29 mouse cellular contexts compared by ENCODE assay signal in the genomic region with DNA sequence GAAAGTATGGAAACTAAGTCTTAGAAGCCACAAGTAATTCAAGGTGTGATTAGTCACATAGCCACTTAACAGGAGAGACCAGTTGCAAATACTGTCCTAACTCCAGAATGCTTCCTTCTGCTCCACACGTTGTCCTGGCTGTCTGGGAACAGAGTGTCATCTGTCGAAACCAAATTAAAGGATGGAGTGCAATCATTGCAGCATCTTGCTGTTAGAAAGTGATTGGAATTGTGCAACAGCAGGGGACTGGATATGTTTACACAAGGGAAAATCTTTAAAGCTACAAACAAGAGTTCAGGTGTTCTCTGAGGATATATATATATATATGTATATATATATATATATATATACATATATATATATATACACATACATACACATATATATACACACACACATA.
"Had no signal": no experiment of that assay in that cellular context is flagged by ENCODE, and none has a peak within 500 bp of the region (broad histone marks: within the 10 kb centered on the region; RNA-seq: fewer than 3 reads in every experiment).

No protein-coding gene starts in this region.

- H3K4me3 ChIP-seq: left cerebral cortex, adult 2 months; limb, embryonic 10.5 days; limb, embryonic 12.5 days; limb, embryonic 13.5 days; limb, embryonic 15.5 days; liver, embryonic 12.5 days; liver, embryonic 13.5 days; liver, embryonic 15.5 days; lung, embryonic 15.5 days; megakaryocyte, embryonic 14.5 days; midbrain, embryonic 10.5 days; midbrain, embryonic 12.5 days; midbrain, embryonic 15.5 days; myocyte; neural tube, embryonic 12.5 days; neural tube, embryonic 13.5 days had no signal

- ATAC-seq: liver, embryonic 12.5 days; lung, postnatal 0 days; midbrain, embryonic 15.5 days; midbrain, embryonic 16.5 days had no signal

- H3K4me1 ChIP-seq: limb, embryonic 10.5 days; limb, embryonic 12.5 days; limb, embryonic 13.5 days; limb, embryonic 15.5 days; liver, embryonic 13.5 days; liver, embryonic 15.5 days; lung, embryonic 15.5 days; midbrain, embryonic 10.5 days; midbrain, embryonic 12.5 days; midbrain, embryonic 15.5 days; neural tube, embryonic 12.5 days; neural tube, embryonic 13.5 days had no signal

- H3K9me3 ChIP-seq: limb, embryonic 10.5 days; limb, embryonic 12.5 days; limb, embryonic 13.5 days; limb, embryonic 15.5 days; liver, embryonic 12.5 days; liver, embryonic 13.5 days; liver, embryonic 15.5 days; lung, embryonic 15.5 days; megakaryocyte, embryonic 14.5 days; midbrain, embryonic 10.5 days; midbrain, embryonic 12.5 days; midbrain, embryonic 15.5 days; neural tube, embryonic 12.5 days; neural tube, embryonic 13.5 days had no signal

- H3K27me3 ChIP-seq: limb, embryonic 12.5 days; limb, embryonic 13.5 days; limb, embryonic 15.5 days; liver, embryonic 12.5 days; liver, embryonic 13.5 days; lung, embryonic 15.5 days; midbrain, embryonic 12.5 days; midbrain, embryonic 15.5 days; neural tube, embryonic 12.5 days; neural tube, embryonic 13.5 days had no signal

- H3K9ac ChIP-seq: limb, embryonic 12.5 days; limb, embryonic 13.5 days; limb, embryonic 15.5 days; liver, embryonic 12.5 days; liver, embryonic 13.5 days; liver, embryonic 14.5 days; liver, embryonic 15.5 days; lung, embryonic 14.5 days; lung, embryonic 15.5 days; midbrain, embryonic 12.5 days; midbrain, embryonic 15.5 days; neural tube, embryonic 12.5 days; neural tube, embryonic 13.5 days had no signal

- H3K4me2 ChIP-seq: limb, embryonic 12.5 days; limb, embryonic 13.5 days; limb, embryonic 15.5 days; liver, embryonic 12.5 days; liver, embryonic 13.5 days; liver, embryonic 15.5 days; lung, embryonic 14.5 days; lung, embryonic 15.5 days; midbrain, embryonic 12.5 days; midbrain, embryonic 15.5 days; neural tube, embryonic 12.5 days; neural tube, embryonic 13.5 days had no signal

- H3K36me3 ChIP-seq: limb, embryonic 10.5 days; limb, embryonic 12.5 days; limb, embryonic 13.5 days; limb, embryonic 15.5 days; liver, embryonic 12.5 days; liver, embryonic 13.5 days; liver, embryonic 15.5 days; lung, embryonic 15.5 days; midbrain, embryonic 10.5 days; midbrain, embryonic 12.5 days; midbrain, embryonic 15.5 days; neural tube, embryonic 12.5 days had no signal

- DNase-seq: left cerebral cortex, postnatal 4 days; liver, embryonic 13.5 days; lung, adult 18-20 months; lung, adult 2 months; lung, embryonic 14.5 days; lung, postnatal 10 days; lung, postnatal 14 days; lung, postnatal 36 days; lung, postnatal 4 days; midbrain, embryonic 14.5 days had no signal

- H3K27ac ChIP-seq: left cerebral cortex, adult 2 months; limb, embryonic 10.5 days; limb, embryonic 12.5 days; limb, embryonic 13.5 days; limb, embryonic 15.5 days; liver, embryonic 12.5 days; liver, embryonic 13.5 days; liver, embryonic 14.5 days; liver, embryonic 15.5 days; lung, embryonic 15.5 days; macrophage; midbrain, embryonic 10.5 days; midbrain, embryonic 12.5 days; midbrain, embryonic 15.5 days; neural tube, embryonic 12.5 days; neural tube, embryonic 13.5 days had no signal
